Comparison of ENCODE assay signal across 22 mouse cellular contexts in genomic region chr5:115877425-115877824, GRCm38 (mm10). TPM values are rescaled to one million over a fixed set of nuclear protein-coding genes. Genes with fewer than 3 reads are reported as not detected.
DNase-seq lines count a peak whose midpoint lies in the region; ATAC-seq and TF ChIP-seq lines count a peak whose summit lies in the region.
"Had no signal": no experiment of that assay in that cellular context is flagged by ENCODE, and none has a peak within 500 bp of the region (broad histone marks: within the 10 kb centered on the region; RNA-seq: fewer than 3 reads in every experiment).

No protein-coding gene starts in this region.

- intact Hi-C loops in left cerebral cortex, postnatal 4 days (cut with DNase I) = no loop called here

- peak; percentile 29; the same call in 1 of the 2 replicates for TF ChIP-seq CTCF in kidney, adult 2 months (conservative IDR thresholded peaks at IDR 0.05; ENCODE audit: insufficient read depth, insufficient read length, low read depth, low read length)
- TF ChIP-seq CTCF in lung, postnatal 0 days (IDR thresholded peaks at IDR 0.05) = peak; percentile 40
- TF ChIP-seq CTCF in E14TG2a.4 (conservative IDR thresholded peaks at IDR 0.05; ENCODE audit: low read length) = peak; percentile 36
- TF ChIP-seq CTCF in cortical plate, adult 2 months (IDR thresholded peaks at IDR 0.05; ENCODE audit: extremely low read depth, insufficient read depth, low read length) = peak; percentile 10; the same call in 1 of the 2 replicates

- no peaks in the 10 kb centered on the region; the same call in 1 of the 2 replicates for H3K4me1 ChIP-seq in kidney, adult 2 months (ENCODE audit: control insufficient read depth, insufficient read depth, low read length)
- H3K4me1 ChIP-seq in lung, postnatal 0 days (ENCODE audit: insufficient read depth, low read depth, low read length) = no peaks in the 10 kb centered on the region
- H3K4me1 ChIP-seq in E14TG2a.4 (replicated peaks; ENCODE audit: low read depth, low read length) = peaks cover 7% of the 10 kb centered on the region; the same call in 1 of the 2 replicates
- no peaks in the 10 kb centered on the region for H3K4me1 ChIP-seq in cortical plate, adult 2 months (ENCODE audit: control insufficient read depth, insufficient read depth, low read length)
- H3K4me1 ChIP-seq: embryonic facial prominence, embryonic 12.5 days; forebrain, embryonic 15.5 days; hindbrain, embryonic 13.5 days; midbrain, embryonic 15.5 days; neural tube, embryonic 15.5 days; stomach, embryonic 15.5 days had no signal

- H3K4me3 ChIP-seq in kidney, adult 2 months (ENCODE audit: insufficient read depth, low read depth, low read length) = no peak overlapping the region
- no peak overlapping the region for H3K4me3 ChIP-seq in lung, postnatal 0 days (ENCODE audit: low read depth, low read length)
- H3K4me3 ChIP-seq in E14TG2a.4 (replicated peaks; ENCODE audit: low read length) = no peak overlapping the region
- H3K4me3 ChIP-seq in cortical plate, adult 2 months (ENCODE audit: insufficient read depth, low read length) = no peak overlapping the region
- H3K4me3 ChIP-seq: embryonic facial prominence, embryonic 12.5 days; forebrain, embryonic 15.5 days; heart, embryonic 10.5 days; hindbrain, embryonic 13.5 days; limb, embryonic 10.5 days; liver, embryonic 15.5 days; midbrain, embryonic 15.5 days; neural tube, embryonic 15.5 days; stomach, embryonic 15.5 days had no signal

- no peak for ATAC-seq in lung, postnatal 0 days
- ATAC-seq: forebrain, embryonic 15.5 days; midbrain, embryonic 15.5 days had no signal

- no peaks in the 10 kb centered on the region for H3K27me3 ChIP-seq in kidney, adult 2 months (replicated peaks; ENCODE audit: control insufficient read depth, insufficient read depth, low read length)
- H3K27me3 ChIP-seq in lung, postnatal 0 days (replicated peaks; ENCODE audit: insufficient read depth, low read length) = no peaks in the 10 kb centered on the region
- no peaks in the 10 kb centered on the region for H3K27me3 ChIP-seq in E14TG2a.4 (ENCODE audit: insufficient read depth, low read length)
- H3K27me3 ChIP-seq: CH12.LX; embryonic facial prominence, embryonic 12.5 days; forebrain, embryonic 15.5 days; hindbrain, embryonic 13.5 days; liver, embryonic 15.5 days; midbrain, embryonic 15.5 days; neural tube, embryonic 15.5 days; stomach, embryonic 15.5 days had no signal

- no peak overlapping the region for H3K9ac ChIP-seq in lung, postnatal 0 days (replicated peaks; ENCODE audit: low read depth)
- H3K9ac ChIP-seq: embryonic facial prominence, embryonic 12.5 days; forebrain, embryonic 15.5 days; hindbrain, embryonic 13.5 days; liver, embryonic 15.5 days; midbrain, embryonic 15.5 days; neural tube, embryonic 15.5 days; stomach, embryonic 15.5 days had no signal

- no peak for TF ChIP-seq EP300 in lung, postnatal 0 days (IDR thresholded peaks at IDR 0.05)

- H3K27ac ChIP-seq in kidney, adult 2 months (ENCODE audit: insufficient read depth, low read depth, low read length) = no peak overlapping the region
- H3K27ac ChIP-seq in lung, postnatal 0 days (ENCODE audit: low read length) = no peak overlapping the region
- no peak overlapping the region for H3K27ac ChIP-seq in cortical plate, adult 2 months (ENCODE audit: insufficient read depth, low read length)
- H3K27ac ChIP-seq: embryonic facial prominence, embryonic 12.5 days; forebrain, embryonic 15.5 days; heart, embryonic 10.5 days; hindbrain, embryonic 13.5 days; limb, embryonic 10.5 days; liver, embryonic 15.5 days; midbrain, embryonic 15.5 days; neural tube, embryonic 15.5 days; stomach, embryonic 15.5 days had no signal

- no peak for TF ChIP-seq POLR2A in kidney, adult 2 months (IDR thresholded peaks at IDR 0.05; ENCODE audit: low read depth, low read length)
- no peak for TF ChIP-seq POLR2A in cortical plate, adult 2 months (IDR thresholded peaks at IDR 0.05; ENCODE audit: extremely low read depth, insufficient read depth, low read length)

- 92% methylated on average over 6 of the region's 6 CpGs for WGBS in kidney, adult 2 months
- WGBS in lung, postnatal 0 days = 90% methylated on average over 6 of the region's 6 CpGs

- no peak overlapping the region for H3K4me2 ChIP-seq in lung, postnatal 0 days (replicated peaks; ENCODE audit: low read depth, low read length)
- H3K4me2 ChIP-seq: embryonic facial prominence, embryonic 12.5 days; forebrain, embryonic 15.5 days; hindbrain, embryonic 13.5 days; liver, embryonic 15.5 days; midbrain, embryonic 15.5 days; neural tube, embryonic 15.5 days; stomach, embryonic 15.5 days had no signal

- no peak for DNase-seq in kidney, adult 2 months
- DNase-seq in kidney, adult 18-20 months = no peak
- DNase-seq in lung, postnatal 0 days (ENCODE audit: low spot score) = no peak
- DNase-seq in lung, adult 18-20 months = no peak
- no peak for DNase-seq in left cerebral cortex, postnatal 4 days
- DNase-seq: adrenal gland, adult 8-10 months; cerebellum, adult 9-10 months; gastrocnemius, postnatal 36 days; kidney, postnatal 10 days; right cerebral cortex, postnatal 14 days had no signal

- no peaks in the 10 kb centered on the region for H3K36me3 ChIP-seq in kidney, adult 2 months (ENCODE audit: control insufficient read depth, insufficient read depth, low read length)
- H3K36me3 ChIP-seq in lung, postnatal 0 days (ENCODE audit: insufficient read depth, low read length) = no peaks in the 10 kb centered on the region
- H3K36me3 ChIP-seq in E14TG2a.4 (ENCODE audit: insufficient read depth, low read length) = peaks cover 81% of the 10 kb centered on the region
- H3K36me3 ChIP-seq: forebrain, embryonic 15.5 days; hindbrain, embryonic 13.5 days; midbrain, embryonic 15.5 days; neural tube, embryonic 15.5 days had no signal

- H3K9me3 ChIP-seq in lung, postnatal 0 days (ENCODE audit: low read length) = no peaks in the 10 kb centered on the region
- no peaks in the 10 kb centered on the region for H3K9me3 ChIP-seq in E14TG2a.4 (ENCODE audit: low read length)
- H3K9me3 ChIP-seq: embryonic facial prominence, embryonic 12.5 days; forebrain, embryonic 15.5 days; heart, embryonic 10.5 days; hindbrain, embryonic 13.5 days; limb, embryonic 10.5 days; liver, embryonic 15.5 days; midbrain, embryonic 15.5 days; neural tube, embryonic 15.5 days; stomach, embryonic 15.5 days had no signal

RNA-seq across cellular contexts. Expression of gene Cit, which starts 32.3 kb away (rescaled TPM):
- polyA plus RNA-seq in kidney, adult 2 months (2012; rRNA removed) = 4.5 and 4.8 TPM in 2 replicates
- 4.8 and 7.4 TPM in 2 replicates for polyA plus RNA-seq in lung, postnatal 0 days (2015; fragmentation: Nextera tagmentation; extraction: Ambion mirVana)
- polyA plus RNA-seq in cortical plate, adult 2 months (2012; rRNA removed) = 71.9 and 75.4 TPM in 2 replicates
- total RNA-seq in left cerebral cortex, postnatal 4 days (2021) = 10 to 100 TPM; 41.9 to 47.1 TPM
